Comparison of ENCODE assay signal across 7 mouse cellular contexts in genomic region chr14:98167186-98168038, GRCm38 (mm10). TPM values are rescaled to one million over a fixed set of nuclear protein-coding genes. Genes with fewer than 3 reads are reported as not detected.
DNase-seq lines count a peak whose midpoint lies in the region; ATAC-seq and TF ChIP-seq lines count a peak whose summit lies in the region.

No protein-coding gene starts in this region.

- H3K4me3 ChIP-seq in bone marrow, adult 2 months (replicated peaks; ENCODE audit: control insufficient read depth, low read depth, low read length): peak overlapping the region; percentile 94
- H3K4me3 ChIP-seq in forebrain, embryonic 14.5 days (ENCODE audit: low read depth, low read length): peak overlapping the region; percentile 61
- H3K4me3 ChIP-seq in hindbrain, embryonic 15.5 days: peak overlapping the region; percentile 79
- peak overlapping the region; percentile 54 for H3K4me3 ChIP-seq in liver, embryonic 12.5 days

- no peak for TF ChIP-seq CTCF in bone marrow, adult 2 months (IDR thresholded peaks at IDR 0.05; ENCODE audit: control insufficient read depth, insufficient read depth, low read length)

- 0 out of 2 replicates have a peak, but pooled peaks have one; percentile 21 for TF ChIP-seq POLR2A in bone marrow, adult 2 months (IDR thresholded peaks at IDR 0.05; ENCODE audit: borderline replicate concordance, control insufficient read depth, low read depth, low read length)

- H3K36me3 ChIP-seq in forebrain, embryonic 14.5 days (ENCODE audit: control insufficient read depth, insufficient read depth, low read length): no peaks in the 10 kb centered on the region
- H3K36me3 ChIP-seq in hindbrain, embryonic 15.5 days: no peaks in the 10 kb centered on the region
- no peaks in the 10 kb centered on the region for H3K36me3 ChIP-seq in liver, embryonic 12.5 days

- DNase-seq in ZHBTc4 (ENCODE audit: low read depth, low spot score): peak; percentile 30
- DNase-seq in forebrain, embryonic 14.5 days (ENCODE audit: low spot score): peak; percentile 60
- peak; percentile 62 for DNase-seq in neural tube, embryonic 10.5 days (ENCODE audit: extremely low spot score, low spot score)
- peak; percentile 46 for DNase-seq in urinary bladder, postnatal 25 days (ENCODE audit: low spot score)

- WGBS in bone marrow, adult 2 months: under 1% methylated on average over 33 of the region's 33 CpGs
- under 1% methylated on average over 33 of the region's 33 CpGs for WGBS in forebrain, embryonic 14.5 days
- under 1% methylated on average over 33 of the region's 33 CpGs for WGBS in hindbrain, embryonic 15.5 days
- WGBS in liver, embryonic 12.5 days (ENCODE audit: insufficient replicate concordance): under 1% methylated on average over 33 of the region's 33 CpGs

- peak overlapping the region; percentile 82 for H3K9ac ChIP-seq in forebrain, embryonic 14.5 days (ENCODE audit: low read length)
- peak overlapping the region; percentile 90 for H3K9ac ChIP-seq in hindbrain, embryonic 15.5 days
- no peak overlapping the region for H3K9ac ChIP-seq in liver, embryonic 12.5 days

- H3K4me1 ChIP-seq in bone marrow, adult 2 months (ENCODE audit: control insufficient read depth, insufficient read depth, low read length): no peaks in the 10 kb centered on the region
- peaks cover 10% of the 10 kb centered on the region for H3K4me1 ChIP-seq in forebrain, embryonic 14.5 days (ENCODE audit: control insufficient read depth, insufficient read depth, low read length)
- peaks cover 16% of the 10 kb centered on the region for H3K4me1 ChIP-seq in hindbrain, embryonic 15.5 days (replicated peaks)
- 0 out of 2 replicates have a peak, but pooled peaks cover 4% of the 10 kb centered on the region for H3K4me1 ChIP-seq in liver, embryonic 12.5 days

- peak; percentile 44 for ATAC-seq in forebrain, embryonic 14.5 days
- peak; percentile 33 for ATAC-seq in hindbrain, embryonic 15.5 days (ENCODE audit: low FRiP score, low read depth)
- peak; percentile 55; the same call in 1 of the 2 replicates for ATAC-seq in liver, embryonic 12.5 days

- H3K27me3 ChIP-seq in forebrain, embryonic 14.5 days (replicated peaks; ENCODE audit: control insufficient read depth, insufficient read depth, low read length): no peaks in the 10 kb centered on the region
- H3K27me3 ChIP-seq in hindbrain, embryonic 15.5 days: no peaks in the 10 kb centered on the region
- H3K27me3 ChIP-seq in liver, embryonic 12.5 days (replicated peaks): peaks cover 52% of the 10 kb centered on the region

- peak overlapping the region; percentile 75 for H3K4me2 ChIP-seq in forebrain, embryonic 14.5 days (ENCODE audit: low read length)
- H3K4me2 ChIP-seq in hindbrain, embryonic 15.5 days: peak overlapping the region; percentile 67
- H3K4me2 ChIP-seq in liver, embryonic 12.5 days: peak overlapping the region; percentile 76

- peak overlapping the region; percentile 95 for H3K27ac ChIP-seq in bone marrow, adult 2 months (ENCODE audit: control insufficient read depth, insufficient read depth, low read depth, low read length, poor library complexity)
- H3K27ac ChIP-seq in forebrain, embryonic 14.5 days (ENCODE audit: low read depth, low read length): peak overlapping the region; percentile 92
- H3K27ac ChIP-seq in hindbrain, embryonic 15.5 days (replicated peaks): peak overlapping the region; percentile 98
- H3K27ac ChIP-seq in liver, embryonic 12.5 days: no peak overlapping the region

- no peaks in the 10 kb centered on the region for H3K9me3 ChIP-seq in forebrain, embryonic 14.5 days (replicated peaks; ENCODE audit: control insufficient read depth, low read length)
- H3K9me3 ChIP-seq in hindbrain, embryonic 15.5 days: no peaks in the 10 kb centered on the region
- no peaks in the 10 kb centered on the region for H3K9me3 ChIP-seq in liver, embryonic 12.5 days (replicated peaks)

RNA-seq across cellular contexts. Expression of gene Dach1, which starts 2.2 kb away (rescaled TPM):
- polyA plus RNA-seq in bone marrow, adult 2 months (2011; ENCODE audit: insufficient read depth, insufficient read length, low replicate concordance, missing spikeins): 2.6 and 6.3 TPM in 2 replicates
- polyA plus RNA-seq in forebrain, embryonic 14.5 days (2014; fragmentation: Nextera tagmentation; extraction: Ambion mirVana): 10.8 and 11.0 TPM in 2 replicates
- polyA plus RNA-seq in hindbrain, embryonic 15.5 days (2015; fragmentation: Nextera tagmentation; extraction: Ambion mirVana): 14.7 and 16.2 TPM in 2 replicates
- 0.18 and 0.23 TPM in 2 replicates for polyA plus RNA-seq in liver, embryonic 12.5 days (2016; fragmentation: Nextera tagmentation; extraction: Ambion mirVana)
